Mouse (Mus musculus): ENCODE measurements around the gene Stard3.

Stard3 gene

DNA sequence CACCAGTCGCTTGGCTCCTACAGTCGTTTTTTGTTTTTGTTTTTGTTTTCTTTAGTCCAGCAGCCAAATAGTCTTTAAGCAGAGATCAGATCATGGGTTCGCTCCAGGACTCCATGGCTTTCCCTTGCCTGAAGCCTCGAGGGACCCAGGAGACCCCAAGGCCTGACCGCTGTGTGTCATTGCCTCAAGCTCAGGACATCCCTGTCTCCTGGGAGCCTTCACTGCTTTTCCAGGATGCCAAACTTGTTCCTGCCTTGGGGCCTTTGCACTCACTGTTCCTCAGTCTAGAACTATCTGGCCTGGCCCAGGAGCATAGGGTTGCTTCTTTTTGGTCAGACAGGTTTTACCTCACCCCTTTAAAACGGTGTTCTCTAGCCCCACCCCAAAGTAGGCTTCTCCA, 48.5 kb downstream of the Stard3 start:
- H3K36me3 ChIP-seq (ENCODE audit: control insufficient read depth, insufficient read depth, low read length, poor library complexity, severe bottlenecking): no peaks in the 10 kb centered on the region
- no peak for DNase-seq (ENCODE audit: low read depth, low spot score)
- H3K27me3 ChIP-seq (ENCODE audit: control insufficient read depth, insufficient read depth, low read length, poor library complexity, severe bottlenecking): peaks cover 1% of the 10 kb centered on the region

GRCm38 (mm10) chr11:98408872-98409271, 50.7 kb downstream of the Stard3 start:
- Histone ChIP-seq H3K36me3 (ENCODE audit: control insufficient read depth, insufficient read depth, low read length, poor library complexity, severe bottlenecking) (no peaks in the 10 kb centered on the region), H3K27me3 (ENCODE audit: control insufficient read depth, insufficient read depth, low read length, poor library complexity, severe bottlenecking) (peaks cover 7% of the 10 kb centered on the region; the same call in 1 of the 2 replicates)
- DNase-seq (ENCODE audit: low read depth, low spot score): no peak

DNA sequence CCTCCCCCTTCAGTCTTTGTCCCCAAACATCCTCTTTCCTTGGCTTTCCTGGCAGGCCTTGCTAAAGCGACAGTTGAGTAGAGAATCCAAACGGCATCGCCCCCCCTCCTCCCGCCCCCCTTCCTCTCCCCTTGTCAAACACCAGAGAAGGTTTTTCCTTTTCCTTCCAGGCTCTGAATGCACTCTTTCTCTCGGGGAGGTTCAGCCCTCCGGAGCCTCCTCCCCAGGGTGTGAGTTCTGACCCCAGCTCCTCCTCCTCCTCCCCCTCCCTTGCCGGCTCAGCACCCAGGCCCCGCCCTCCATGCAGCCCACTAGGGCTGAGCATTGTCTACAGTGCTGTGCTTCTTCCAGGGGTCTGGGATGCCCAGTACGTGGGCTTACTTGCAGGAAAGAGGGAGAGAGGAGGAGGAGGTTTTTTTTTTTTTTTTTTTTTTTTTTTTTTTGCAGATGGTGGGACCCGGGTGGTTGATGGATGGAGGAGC, 51.2 kb downstream of the Stard3 start:
- Histone ChIP-seq H3K36me3 (ENCODE audit: control insufficient read depth, insufficient read depth, low read length, poor library complexity, severe bottlenecking) (no peaks in the 10 kb centered on the region), H3K27me3 (ENCODE audit: control insufficient read depth, insufficient read depth, low read length, poor library complexity, severe bottlenecking) (peaks cover 7% of the 10 kb centered on the region; the same call in 1 of the 2 replicates)
- DNase-seq (ENCODE audit: low read depth, low spot score): no peak

- peak; percentile 19 for DNase-seq (ENCODE audit: low read depth, low spot score)
- Histone ChIP-seq H3K36me3 (ENCODE audit: control insufficient read depth, insufficient read depth, low read length, poor library complexity, severe bottlenecking) (no peaks in the 10 kb centered on the region), H3K27me3 (ENCODE audit: control insufficient read depth, insufficient read depth, low read length, poor library complexity, severe bottlenecking) (peaks cover 7% of the 10 kb centered on the region; the same call in 1 of the 2 replicates)
These were observed 54.2 kb downstream of the Stard3 start, which contains the start of gene Erbb2 for GRCm38 (mm10) chr11:98412273-98412796. Erbb2 (plus strand) TSS chr11:98412470.

GRCm38 (mm10) chr11:98412797-98413301, 54.7 kb downstream of the Stard3 start:
- H3K27me3 ChIP-seq (ENCODE audit: control insufficient read depth, insufficient read depth, low read length, poor library complexity, severe bottlenecking): peaks cover 7% of the 10 kb centered on the region; the same call in 1 of the 2 replicates
- no peak for DNase-seq (ENCODE audit: low read depth, low spot score)
- no peaks in the 10 kb centered on the region for H3K36me3 ChIP-seq (ENCODE audit: control insufficient read depth, insufficient read depth, low read length, poor library complexity, severe bottlenecking)

- Histone ChIP-seq H3K27me3 (ENCODE audit: control insufficient read depth, insufficient read depth, low read length, poor library complexity, severe bottlenecking) (peaks cover 7% of the 10 kb centered on the region; the same call in 1 of the 2 replicates), H3K36me3 (ENCODE audit: control insufficient read depth, insufficient read depth, low read length, poor library complexity, severe bottlenecking) (no peaks in the 10 kb centered on the region)
- DNase-seq (ENCODE audit: low read depth, low spot score): no peak
These were observed 55.6 kb downstream of the Stard3 start for GRCm38 (mm10) chr11:98413731-98414130.

DNA sequence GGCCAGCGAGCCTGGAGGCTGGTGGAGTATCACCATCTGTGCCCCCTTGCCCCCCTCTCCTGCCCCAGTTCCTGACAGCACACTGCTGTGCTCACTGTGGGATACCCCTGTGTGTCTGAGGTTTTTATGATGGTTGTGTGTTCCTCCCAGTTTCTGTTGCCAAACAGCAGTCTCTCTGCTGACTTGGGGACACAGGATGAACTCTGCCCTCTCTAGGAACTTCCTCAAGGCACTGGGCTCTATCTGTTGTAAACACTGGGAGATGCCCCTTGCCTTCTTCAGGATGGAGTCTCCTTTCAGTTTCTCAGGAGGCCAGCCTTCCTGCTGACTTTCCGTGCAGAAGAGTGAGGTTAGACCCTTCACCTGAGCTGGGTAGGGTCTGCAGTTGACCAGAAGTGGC, 56.0 kb downstream of the Stard3 start:
- Histone ChIP-seq H3K27me3 (ENCODE audit: control insufficient read depth, insufficient read depth, low read length, poor library complexity, severe bottlenecking) (peaks cover 7% of the 10 kb centered on the region; the same call in 1 of the 2 replicates), H3K36me3 (ENCODE audit: control insufficient read depth, insufficient read depth, low read length, poor library complexity, severe bottlenecking) (no peaks in the 10 kb centered on the region)
- DNase-seq (ENCODE audit: low read depth, low spot score): no peak

- H3K36me3 ChIP-seq (ENCODE audit: control insufficient read depth, insufficient read depth, low read length, poor library complexity, severe bottlenecking): no peaks in the 10 kb centered on the region
- DNase-seq (ENCODE audit: low read depth, low spot score): no peak
- peaks cover 4% of the 10 kb centered on the region; the same call in 1 of the 2 replicates for H3K27me3 ChIP-seq (ENCODE audit: control insufficient read depth, insufficient read depth, low read length, poor library complexity, severe bottlenecking)
These were observed 58.9 kb downstream of the Stard3 start for GRCm38 (mm10) chr11:98417074-98417473.

GRCm38 (mm10) chr11:98418273-98418672, 60.1 kb downstream of the Stard3 start:
- Histone ChIP-seq H3K27me3 (ENCODE audit: control insufficient read depth, insufficient read depth, low read length, poor library complexity, severe bottlenecking) (no peaks in the 10 kb centered on the region), H3K36me3 (ENCODE audit: control insufficient read depth, insufficient read depth, low read length, poor library complexity, severe bottlenecking) (no peaks in the 10 kb centered on the region)
- no peak for DNase-seq (ENCODE audit: low read depth, low spot score)

DNA sequence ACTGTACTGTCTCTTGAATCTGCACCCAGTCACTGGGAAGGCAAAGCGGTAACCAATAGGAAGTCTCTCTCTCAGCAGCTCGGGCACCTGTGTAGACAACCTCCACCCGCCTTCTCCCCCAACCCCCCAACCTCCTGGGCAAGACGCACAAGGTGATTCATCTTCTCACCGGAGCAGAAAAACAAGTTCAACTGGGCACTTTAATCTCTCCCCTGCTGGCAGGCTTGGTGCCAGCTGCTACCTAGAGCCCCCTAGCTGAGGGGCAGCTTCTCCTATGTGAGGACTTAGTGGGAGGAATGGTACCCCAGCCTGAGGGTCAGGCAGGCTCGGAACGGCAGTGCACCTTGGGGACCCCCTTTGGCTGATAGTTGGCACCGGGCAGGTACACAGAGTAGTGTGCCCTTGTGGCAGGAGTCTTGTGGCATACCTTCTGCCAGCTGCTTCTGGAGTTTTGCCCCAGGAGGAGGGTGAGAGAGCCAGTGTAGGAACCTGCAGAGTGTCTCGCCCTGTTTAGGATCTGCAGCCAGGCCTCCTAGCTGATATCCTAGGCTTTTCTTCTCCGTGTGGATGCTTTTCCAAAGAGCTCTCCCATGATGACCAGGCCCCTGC, 60.9 kb downstream of the Stard3 start:
- no peaks in the 10 kb centered on the region for H3K36me3 ChIP-seq (ENCODE audit: control insufficient read depth, insufficient read depth, low read length, poor library complexity, severe bottlenecking)
- no peaks in the 10 kb centered on the region for H3K27me3 ChIP-seq (ENCODE audit: control insufficient read depth, insufficient read depth, low read length, poor library complexity, severe bottlenecking)
- no peak for DNase-seq (ENCODE audit: low read depth, low spot score)

GRCm38 (mm10) chr11:98426592-98426991, 68.4 kb downstream of the Stard3 start:
- Histone ChIP-seq H3K27me3 (ENCODE audit: control insufficient read depth, insufficient read depth, low read length, poor library complexity, severe bottlenecking) (no peaks in the 10 kb centered on the region), H3K36me3 (ENCODE audit: control insufficient read depth, insufficient read depth, low read length, poor library complexity, severe bottlenecking) (no peaks in the 10 kb centered on the region)
- no peak for DNase-seq (ENCODE audit: low read depth, low spot score)

DNA sequence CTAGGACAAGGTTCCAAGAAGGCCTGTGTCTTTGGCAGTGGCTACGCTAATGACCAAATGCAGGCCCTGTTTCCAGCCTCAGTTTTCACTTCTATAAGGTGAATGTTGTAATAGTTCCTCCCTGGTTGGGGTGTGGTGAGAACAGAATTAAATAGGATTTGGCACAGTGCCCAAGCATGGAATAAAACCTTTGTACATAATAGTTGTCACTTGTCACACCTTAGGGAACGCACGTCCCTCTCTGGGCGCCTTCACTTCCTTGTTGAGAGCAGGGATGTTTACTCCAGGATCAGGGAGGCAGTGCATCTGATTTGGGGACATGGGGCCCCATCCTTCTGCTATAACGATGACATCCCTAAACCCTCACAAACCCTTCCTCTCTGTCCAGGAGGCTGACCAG, 70.3 kb downstream of the Stard3 start:
- H3K27me3 ChIP-seq (ENCODE audit: control insufficient read depth, insufficient read depth, low read length, poor library complexity, severe bottlenecking): no peaks in the 10 kb centered on the region
- DNase-seq (ENCODE audit: low read depth, low spot score): no peak
- H3K36me3 ChIP-seq (ENCODE audit: control insufficient read depth, insufficient read depth, low read length, poor library complexity, severe bottlenecking): no peaks in the 10 kb centered on the region

All from splenic B cell, adult 2 months (primary cell).